Mouse (Mus musculus) embryonic fibroblast, embryonic 13.5 days (primary cell): ENCODE data around the gene Krt33b.

Experiments
- CTCF ChIP-seq: IDR thresholded peaks from 2 replicates; pipeline ENCODE4 v1.5.1; 2011; ENCODE audit warnings: mild to moderate bottlenecking, control low read depth, low read length, moderate library complexity, borderline replicate concordance; ENCODE audit not compliant: insufficient read depth
- POLR2A ChIP-seq: IDR thresholded peaks from 2 replicates; pipeline ENCODE4 v1.6.1; 2011; ENCODE audit warnings: low read depth, mild to moderate bottlenecking, control low read depth, low read length, moderate library complexity

DNA sequence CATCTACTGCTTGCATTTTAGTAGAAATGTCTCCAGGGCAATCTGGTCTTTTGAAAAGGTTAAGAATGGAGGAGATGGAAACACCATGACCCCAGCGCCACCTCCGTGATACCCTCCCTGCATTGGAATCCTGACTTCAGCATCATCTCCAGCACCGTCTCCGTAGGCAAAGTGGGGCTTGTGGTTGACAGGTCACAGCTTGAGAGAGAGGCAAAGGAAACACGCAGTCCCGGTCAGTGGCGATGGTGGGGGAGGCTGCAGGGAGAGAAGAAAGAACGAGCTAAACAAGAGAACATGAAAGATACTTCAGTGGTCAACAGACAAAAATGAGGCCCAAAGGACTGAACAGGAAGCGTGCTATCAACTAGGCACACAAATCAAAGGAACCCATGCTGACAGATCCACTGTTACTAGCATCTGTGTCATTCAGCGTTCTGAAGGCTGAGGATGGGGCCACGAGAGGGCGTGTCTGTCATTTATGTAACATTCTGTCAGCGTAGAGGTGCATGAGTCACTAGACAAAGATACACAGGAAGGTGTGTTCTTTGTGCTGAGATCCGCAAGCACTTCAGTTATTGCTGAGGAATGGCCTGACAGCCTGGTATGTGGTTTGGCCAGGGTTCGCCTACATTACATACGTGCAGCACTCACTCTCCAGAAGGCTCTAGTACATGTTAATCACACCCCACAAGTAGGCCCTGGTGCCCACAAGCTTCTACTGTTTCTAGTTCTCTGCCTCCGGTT is 37.8 kb upstream of the Krt33b start:
- TF ChIP-seq CTCF = no peak
- TF ChIP-seq POLR2A = no peak
